Mouse (Mus musculus): Measurements from ENCODE around the gene Gm21988. TPM values are rescaled to one million over a fixed set of nuclear protein-coding genes. Genes with fewer than 3 reads are reported as not detected.

Gene Gm21988
- polyA plus RNA-seq, 1 experiment from 2014 or later, result 10.4 TPM

DNA sequence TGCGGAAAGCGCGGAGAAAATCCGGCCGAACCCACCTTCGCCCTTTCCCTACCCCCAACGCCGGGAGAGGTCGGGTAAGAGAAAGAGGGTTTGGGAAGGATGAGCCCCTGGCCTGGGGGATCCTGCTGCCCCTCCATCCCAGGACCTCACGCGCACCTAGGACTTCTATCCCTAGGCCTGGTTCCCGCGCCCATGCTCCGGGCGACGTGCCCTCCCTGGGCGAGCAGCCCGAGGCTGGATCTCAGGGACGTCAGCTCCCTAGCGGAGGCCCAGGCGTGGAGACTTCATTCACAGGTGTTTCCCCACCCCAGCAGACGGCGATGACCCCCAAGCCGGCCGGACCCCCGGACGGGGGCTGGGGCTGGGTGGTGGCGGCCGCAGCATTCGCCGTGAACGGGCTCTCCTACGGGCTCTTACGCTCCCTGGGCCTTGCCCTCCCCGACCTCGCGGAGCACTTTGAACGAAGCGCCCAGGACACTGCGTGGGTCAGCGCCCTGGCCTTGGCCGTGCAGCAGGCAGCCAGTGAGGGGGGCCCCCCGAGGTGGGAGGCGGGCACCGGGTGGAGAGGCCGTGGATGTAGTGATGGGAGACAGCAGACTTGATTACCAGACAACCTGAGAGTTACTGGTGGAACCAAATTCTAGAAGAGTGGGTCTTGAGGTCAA is 25.3 kb downstream of the Gm21988 start:
- Histone ChIP-seq H3K4me1 (peaks cover 43% of the 10 kb centered on the region), H3K9me3 (replicated peaks) (no peaks in the 10 kb centered on the region), H3K27ac (no peak overlapping the region), H3K27me3 (peaks cover 76% of the 10 kb centered on the region), H3K4me3 (replicated peaks) (peak overlapping the region; percentile 38), H3K4me2 (peak overlapping the region; percentile 74), H3K9ac (peak overlapping the region; percentile 43), H3K36me3 (peaks cover 6% of the 10 kb centered on the region; the same call in 1 of the 2 replicates)
- ATAC-seq (replicated peaks; ENCODE audit: low FRiP score), result peak; percentile 54; the same call in 1 of the 2 replicates
- under 1% methylated on average over 46 of the region's 46 CpGs for WGBS

GRCm38 (mm10) chr11:70213736-70214135 is 25.9 kb downstream of the Gm21988 start:
- peak overlapping the region; percentile 43 for H3K9ac ChIP-seq
- WGBS, result 5% methylated on average over 26 of the region's 26 CpGs
- peak; percentile 9; the same call in 1 of the 2 replicates for ATAC-seq (replicated peaks; ENCODE audit: low FRiP score)

GRCm38 (mm10) chr11:70212896-70213295 is 26.7 kb downstream of the Gm21988 start:
- Histone ChIP-seq H3K4me3 (replicated peaks) (no peak overlapping the region), H3K27ac (0 out of 2 replicates have a peak overlapping the region, but pooled peaks have one; percentile 32), H3K27me3 (peaks cover 70% of the 10 kb centered on the region), H3K9ac (no peak overlapping the region), H3K4me1 (peaks cover 34% of the 10 kb centered on the region), H3K4me2 (peak overlapping the region; percentile 14; the same call in 1 of the 2 replicates), H3K36me3 (peaks cover 6% of the 10 kb centered on the region; the same call in 1 of the 2 replicates), H3K9me3 (replicated peaks) (no peaks in the 10 kb centered on the region)
- ATAC-seq (replicated peaks; ENCODE audit: low FRiP score), result no peak
- 10% methylated on average over 9 of the region's 9 CpGs for WGBS

More at GRCm38 (mm10) chr11:70213736-70214135, 25.9 kb downstream of the Gm21988 start:
- Histone ChIP-seq H3K9me3 (replicated peaks) (no peaks in the 10 kb centered on the region), H3K4me3 (replicated peaks) (peak overlapping the region; percentile 38), H3K27me3 (peaks cover 72% of the 10 kb centered on the region), H3K36me3 (peaks cover 6% of the 10 kb centered on the region; the same call in 1 of the 2 replicates), H3K27ac (no peak overlapping the region), H3K4me1 (peaks cover 38% of the 10 kb centered on the region), H3K4me2 (peak overlapping the region; percentile 74)

DNA sequence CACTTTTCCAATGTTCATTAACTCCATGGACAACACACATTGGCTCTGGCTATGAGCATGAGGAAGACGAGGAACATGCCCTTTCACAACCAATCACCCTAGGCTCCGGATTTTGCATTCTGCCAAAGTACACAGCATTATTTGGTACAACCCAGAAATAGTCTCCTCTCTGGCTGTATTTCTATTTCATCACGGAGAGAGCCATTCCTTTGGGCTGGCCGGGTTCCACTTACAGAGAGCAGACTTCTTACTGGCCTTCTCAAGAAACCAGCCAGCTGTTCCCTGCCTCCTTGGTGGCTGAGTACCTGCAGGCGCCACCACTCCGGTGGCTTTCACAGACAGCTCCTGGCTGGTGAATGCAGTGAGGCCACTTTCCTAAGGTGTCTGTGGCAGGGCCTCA is 27.2 kb downstream of the Gm21988 start, which contains the start of gene Slc16a11:
Gene Slc16a11, plus strand, starts transcription at position 330 of the 400 bp plus-strand sequence.
- H3K9ac ChIP-seq, result peak within 1 kb of the TSS; percentile 43; the same call in 1 of the 2 replicates
- peak within 1 kb of the TSS; percentile 74 for H3K4me2 ChIP-seq
- no peaks in the 10 kb centered on the region for H3K9me3 ChIP-seq (replicated peaks)
- H3K4me3 ChIP-seq (replicated peaks), result peak within 1 kb of the TSS; percentile 38
- H3K27ac ChIP-seq, result 0 out of 2 replicates have a peak within 1 kb of the TSS, but pooled peaks have one; percentile 32
- 65% methylated on average over 6 of the region's 6 CpGs for WGBS
- ATAC-seq (replicated peaks; ENCODE audit: low FRiP score), result no peak
- peaks cover 33% of the 10 kb centered on the region for H3K4me1 ChIP-seq
- H3K27me3 ChIP-seq, result peaks cover 66% of the 10 kb centered on the region
- peaks cover 3% of the 10 kb centered on the region; the same call in 1 of the 2 replicates for H3K36me3 ChIP-seq

- Histone ChIP-seq H3K36me3 (no peaks in the 10 kb centered on the region), H3K4me1 (peaks cover 32% of the 10 kb centered on the region), H3K9ac (no peak overlapping the region), H3K4me2 (no peak overlapping the region), H3K9me3 (replicated peaks) (no peaks in the 10 kb centered on the region), H3K4me3 (replicated peaks) (no peak overlapping the region), H3K27me3 (peaks cover 62% of the 10 kb centered on the region), H3K27ac (no peak overlapping the region)
- 74% methylated on average over 6 of the region's 6 CpGs for WGBS
- ATAC-seq (replicated peaks; ENCODE audit: low FRiP score), result no peak
Measured at GRCm38 (mm10) chr11:70211972-70212371, 27.7 kb downstream of the Gm21988 start.

GRCm38 (mm10) chr11:70210681-70211080 is 28.9 kb downstream of the Gm21988 start:
- ATAC-seq (replicated peaks; ENCODE audit: low FRiP score), result no peak
- Histone ChIP-seq H3K27me3 (peaks cover 58% of the 10 kb centered on the region), H3K4me3 (replicated peaks) (no peak overlapping the region), H3K36me3 (no peaks in the 10 kb centered on the region), H3K4me2 (no peak overlapping the region), H3K9me3 (replicated peaks) (no peaks in the 10 kb centered on the region), H3K9ac (no peak overlapping the region), H3K4me1 (peaks cover 31% of the 10 kb centered on the region), H3K27ac (no peak overlapping the region)
- WGBS, result 91% methylated on average over 2 of the region's 2 CpGs

- Histone ChIP-seq H3K4me3 (replicated peaks) (no peak overlapping the region), H3K27ac (no peak overlapping the region), H3K4me1 (peaks cover 13% of the 10 kb centered on the region), H3K36me3 (no peaks in the 10 kb centered on the region), H3K4me2 (no peak overlapping the region), H3K9ac (no peak overlapping the region), H3K27me3 (peaks cover 48% of the 10 kb centered on the region), H3K9me3 (replicated peaks) (no peaks in the 10 kb centered on the region)
- WGBS, result 73% methylated on average over 5 of the region's 5 CpGs
- no peak for ATAC-seq (replicated peaks; ENCODE audit: low FRiP score)
Measured at GRCm38 (mm10) chr11:70208778-70209388, 30.7 kb downstream of the Gm21988 start.

DNA sequence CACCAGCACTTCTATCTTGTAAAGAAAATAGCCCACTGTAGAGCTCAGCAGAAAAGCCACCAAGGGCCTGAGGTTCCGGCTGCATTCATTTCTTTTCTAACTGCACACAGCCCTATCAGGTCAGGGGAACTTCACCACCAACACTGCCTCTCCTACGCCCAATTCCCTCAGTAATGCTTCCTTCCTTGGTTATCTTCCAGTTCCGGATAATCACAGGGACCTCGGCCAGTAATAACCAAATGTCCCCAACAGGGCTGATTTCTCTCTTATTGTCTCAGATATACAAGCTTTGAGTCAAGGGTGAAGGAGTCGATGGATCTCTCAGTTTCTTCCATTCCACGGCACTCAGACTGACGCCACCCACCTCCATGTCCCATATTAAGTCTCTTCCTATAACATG is 32.3 kb downstream of the Gm21988 start:
- 79% methylated on average over 7 of the region's 7 CpGs for WGBS
- Histone ChIP-seq H3K4me3 (replicated peaks) (no peak overlapping the region), H3K9me3 (replicated peaks) (no peaks in the 10 kb centered on the region), H3K9ac (no peak overlapping the region), H3K4me2 (no peak overlapping the region), H3K36me3 (no peaks in the 10 kb centered on the region), H3K27me3 (peaks cover 41% of the 10 kb centered on the region), H3K4me1 (no peaks in the 10 kb centered on the region), H3K27ac (no peak overlapping the region)
- no peak for ATAC-seq (replicated peaks; ENCODE audit: low FRiP score)

GRCm38 (mm10) chr11:70206801-70207200 is 32.8 kb downstream of the Gm21988 start:
- WGBS, result 73% methylated on average over 2 of the region's 2 CpGs
- no peak for ATAC-seq (replicated peaks; ENCODE audit: low FRiP score)
- no peak overlapping the region for H3K4me3 ChIP-seq (replicated peaks)
- H3K4me1 ChIP-seq, result no peaks in the 10 kb centered on the region
- H3K4me2 ChIP-seq, result no peak overlapping the region
- no peaks in the 10 kb centered on the region for H3K9me3 ChIP-seq (replicated peaks)
- H3K36me3 ChIP-seq, result no peaks in the 10 kb centered on the region
- H3K9ac ChIP-seq, result no peak overlapping the region
- H3K27ac ChIP-seq, result no peak overlapping the region
- H3K27me3 ChIP-seq, result peaks cover 37% of the 10 kb centered on the region

GRCm38 (mm10) chr11:70201691-70202090 is 37.9 kb downstream of the Gm21988 start:
- H3K4me3 ChIP-seq (replicated peaks), result no peak overlapping the region
- WGBS, result 44% methylated on average over 5 of the region's 5 CpGs
- H3K9me3 ChIP-seq (replicated peaks), result no peaks in the 10 kb centered on the region
- H3K36me3 ChIP-seq, result no peaks in the 10 kb centered on the region
- peaks cover 23% of the 10 kb centered on the region for H3K4me1 ChIP-seq
- H3K9ac ChIP-seq, result no peak overlapping the region
- no peak overlapping the region for H3K4me2 ChIP-seq
- no peak; the same call in 1 of the 2 replicates for ATAC-seq (replicated peaks; ENCODE audit: low FRiP score)
- H3K27me3 ChIP-seq, result peaks cover 26% of the 10 kb centered on the region; the same call in 1 of the 2 replicates
- peak overlapping the region; percentile 56; the same call in 1 of the 2 replicates for H3K27ac ChIP-seq

- no peak for ATAC-seq (replicated peaks; ENCODE audit: low FRiP score)
- Histone ChIP-seq H3K4me1 (peaks cover 23% of the 10 kb centered on the region), H3K27ac (peak overlapping the region; percentile 76), H3K9me3 (replicated peaks) (no peaks in the 10 kb centered on the region; the same call in 1 of the 2 replicates), H3K27me3 (peaks cover 14% of the 10 kb centered on the region; the same call in 1 of the 2 replicates), H3K4me2 (no peak overlapping the region), H3K36me3 (no peaks in the 10 kb centered on the region), H3K9ac (no peak overlapping the region), H3K4me3 (replicated peaks) (no peak overlapping the region)
- 43% methylated on average over 5 of the region's 5 CpGs for WGBS
Measured at GRCm38 (mm10) chr11:70200036-70200608, 39.5 kb downstream of the Gm21988 start.

- peaks cover 13% of the 10 kb centered on the region; the same call in 1 of the 2 replicates for H3K27me3 ChIP-seq
- ATAC-seq (replicated peaks; ENCODE audit: low FRiP score), result no peak
- no peaks in the 10 kb centered on the region; the same call in 1 of the 2 replicates for H3K9me3 ChIP-seq (replicated peaks)
- H3K36me3 ChIP-seq, result no peaks in the 10 kb centered on the region
- H3K27ac ChIP-seq, result peak overlapping the region; percentile 76
- peaks cover 23% of the 10 kb centered on the region for H3K4me1 ChIP-seq
- no peak overlapping the region for H3K4me3 ChIP-seq (replicated peaks)
- no peak overlapping the region for H3K4me2 ChIP-seq
- H3K9ac ChIP-seq, result no peak overlapping the region
- WGBS, result 77% methylated on average over 8 of the region's 8 CpGs
Measured at GRCm38 (mm10) chr11:70199107-70199506, 40.5 kb downstream of the Gm21988 start.
